Mouse (Mus musculus) thymus, adult 2 months (tissue): Measurements from ENCODE around the gene Dchs2. TPM values are rescaled to one million over a fixed set of nuclear protein-coding genes. Genes with fewer than 3 reads are reported as not detected.

Source experiments
- DNase-seq: peaks from one replicate; pipeline ENCODE4 v3.0.0; 2021
- H3K27ac ChIP-seq: fragments of 200-500 bp; 2 replicates; pipeline ENCODE4 v1.5.1; 2012; ENCODE audit warnings: low read length, control low read depth; ENCODE audit not compliant: control insufficient read depth, insufficient read depth
- H3K27me3 ChIP-seq: fragments of 200-500 bp; 2 replicates; pipeline ENCODE4 v1.6.1; 2012; ENCODE audit warnings: mild to moderate bottlenecking, low read length, moderate library complexity, mixed read lengths; ENCODE audit not compliant: control insufficient read depth, insufficient read depth
- H3K36me3 ChIP-seq: fragments of 200-500 bp; 2 replicates; pipeline ENCODE4 v1.6.1; 2012; ENCODE audit warnings: mild to moderate bottlenecking, low read length, moderate library complexity; ENCODE audit not compliant: control insufficient read depth, insufficient read depth
- H3K4me1 ChIP-seq: fragments of 200-500 bp; replicated peaks from 2 replicates; pipeline ENCODE4 v1.6.1; 2012; ENCODE audit warnings: low read length; ENCODE audit not compliant: control insufficient read depth, insufficient read depth
- H3K4me3 ChIP-seq: fragments of 200-500 bp; 2 replicates; pipeline ENCODE4 v1.5.1; 2012; ENCODE audit warnings: mild to moderate bottlenecking, low read length, control low read depth, moderate library complexity; ENCODE audit not compliant: control insufficient read depth, insufficient read depth
- CTCF ChIP-seq: fragments of 200-500 bp; IDR thresholded peaks from 2 replicates; pipeline ENCODE4 v1.5.1; 2012; ENCODE audit warnings: mild to moderate bottlenecking, control low read depth, low read length, moderate library complexity, borderline replicate concordance; ENCODE audit not compliant: control insufficient read depth, poor library complexity, insufficient read depth; ENCODE audit errors: extremely low read depth
- POLR2A ChIP-seq: fragments of 200-500 bp; IDR thresholded peaks from 2 replicates; pipeline ENCODE4 v1.6.1; 2012; ENCODE audit warnings: mild to moderate bottlenecking, low read length, control low read depth, moderate library complexity; ENCODE audit not compliant: control insufficient read depth, poor library complexity, insufficient read depth; ENCODE audit errors: extremely low read depth
- WGBS: fragments of 180-500 bp; shearing (Covaris S2); methylation state at CpG from one replicate; pipeline ENCODE4 v1.1.7; 2018; 5-methylcytosine and 5-hydroxymethylcytosine counted together
- polyA plus RNA-seq: library from polyadenylated mRNA; depleted of rRNA; stranded (reverse); fragments of >200 nt; gene quantifications from 2 replicates; pipeline ENCODE4 v1.2.3, GENCODE M21; 2012

Gene Dchs2
- polyA plus RNA-seq, 1 experiment = 0.31 TPM

- Histone ChIP-seq H3K27me3 (no peaks in the 10 kb centered on the region), H3K4me1 (no peaks in the 10 kb centered on the region), H3K4me3 (no peak overlapping the region), H3K36me3 (no peaks in the 10 kb centered on the region), H3K27ac (no peak overlapping the region)
- DNase-seq = no peak
- no peak for TF ChIP-seq CTCF
- TF ChIP-seq POLR2A = no peak
- 87% methylated on average over 2 of the region's 2 CpGs for WGBS
Observed at GRCm38 (mm10) chr3:83191271-83191670, 63.5 kb downstream of the Dchs2 start.

- Histone ChIP-seq H3K27me3 (no peaks in the 10 kb centered on the region), H3K4me3 (no peak overlapping the region), H3K36me3 (no peaks in the 10 kb centered on the region), H3K4me1 (no peaks in the 10 kb centered on the region), H3K27ac (no peak overlapping the region)
- DNase-seq = no peak
- WGBS = 63% methylated on average over 1 of the region's 1 CpGs
- TF ChIP-seq POLR2A (no peak), CTCF (no peak)
Observed at GRCm38 (mm10) chr3:83192401-83192800, 64.7 kb downstream of the Dchs2 start.

- WGBS = 73% methylated on average over 5 of the region's 5 CpGs
- TF ChIP-seq CTCF (no peak), POLR2A (no peak)
- Histone ChIP-seq H3K27ac (no peak overlapping the region), H3K36me3 (no peaks in the 10 kb centered on the region), H3K4me3 (no peak overlapping the region), H3K27me3 (no peaks in the 10 kb centered on the region), H3K4me1 (no peaks in the 10 kb centered on the region)
- no peak for DNase-seq
Observed at GRCm38 (mm10) chr3:83194911-83195310, 67.2 kb downstream of the Dchs2 start.

DNA sequence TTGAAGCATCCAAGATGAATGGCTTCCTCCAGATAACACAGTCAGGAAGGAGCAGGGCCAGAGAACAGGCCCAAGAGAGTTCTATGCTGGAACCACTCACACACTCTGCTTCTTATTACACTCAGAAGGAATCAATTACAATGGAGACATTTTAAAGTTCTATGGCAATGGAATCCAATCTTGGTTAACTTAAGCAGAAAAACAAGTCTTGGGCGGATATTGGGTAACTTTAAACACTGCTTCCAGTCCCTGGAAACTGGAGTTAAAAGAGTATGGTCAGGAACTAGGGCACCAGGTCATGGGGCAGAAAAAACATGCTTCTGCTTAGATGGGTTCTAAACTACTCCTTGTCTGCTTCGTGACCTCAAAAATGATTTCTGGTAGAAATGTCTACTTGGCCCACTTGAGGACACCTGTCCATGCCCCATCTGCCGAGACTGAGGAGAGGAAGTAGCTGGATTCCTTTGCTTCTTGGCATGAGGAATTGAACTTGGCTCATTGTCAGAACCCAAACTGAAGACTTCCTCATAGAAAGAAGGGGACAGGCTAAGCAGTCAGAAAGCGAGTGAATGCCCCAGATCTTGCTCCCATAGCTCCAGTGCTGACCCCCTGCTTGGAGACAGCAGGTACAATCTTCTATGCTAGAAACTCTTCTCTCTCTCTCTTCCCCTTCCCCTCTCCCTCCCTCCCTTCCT is 73.7 kb downstream of the Dchs2 start:
- Histone ChIP-seq H3K36me3 (no peaks in the 10 kb centered on the region), H3K4me1 (no peaks in the 10 kb centered on the region), H3K27me3 (no peaks in the 10 kb centered on the region), H3K27ac (no peak overlapping the region), H3K4me3 (no peak overlapping the region)
- WGBS = 55% methylated on average over 4 of the region's 4 CpGs
- TF ChIP-seq CTCF = no peak
- TF ChIP-seq POLR2A = no peak
- no peak for DNase-seq

DNA sequence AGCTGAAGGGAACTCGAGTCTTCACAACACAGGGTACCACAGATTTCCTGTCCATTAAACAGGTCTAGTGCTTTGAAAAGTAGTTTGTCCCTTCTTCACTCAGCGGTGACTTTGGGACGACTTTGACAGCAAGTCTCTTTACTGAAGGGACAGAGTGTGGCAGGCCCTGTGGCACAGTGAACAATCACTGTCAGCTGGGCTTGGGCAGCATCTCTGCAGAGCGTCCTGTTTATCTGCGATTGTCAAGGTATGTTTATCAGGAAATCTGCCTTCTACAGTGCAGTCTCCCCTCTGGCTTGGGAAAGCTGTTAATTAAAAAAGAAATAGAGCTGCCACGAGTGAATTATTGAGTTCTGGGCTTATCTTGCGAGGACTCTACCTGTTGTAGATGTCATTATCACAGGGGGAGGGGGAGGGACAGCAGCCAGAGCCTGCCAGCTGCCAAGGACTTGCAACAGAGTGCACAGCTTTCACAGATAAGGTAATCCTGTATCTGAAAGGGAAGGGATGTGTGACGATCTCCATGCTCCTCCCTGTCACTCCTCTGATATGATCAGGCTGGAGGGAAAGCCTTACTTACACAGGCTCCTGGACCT is 77.4 kb downstream of the Dchs2 start:
- no peak overlapping the region for H3K27ac ChIP-seq
- H3K4me3 ChIP-seq = no peak overlapping the region
- WGBS = 47% methylated on average over 8 of the region's 8 CpGs
- no peaks in the 10 kb centered on the region for H3K4me1 ChIP-seq
- no peaks in the 10 kb centered on the region for H3K27me3 ChIP-seq
- TF ChIP-seq CTCF (no peak), POLR2A (no peak)
- no peak for DNase-seq
- H3K36me3 ChIP-seq = no peaks in the 10 kb centered on the region

DNA sequence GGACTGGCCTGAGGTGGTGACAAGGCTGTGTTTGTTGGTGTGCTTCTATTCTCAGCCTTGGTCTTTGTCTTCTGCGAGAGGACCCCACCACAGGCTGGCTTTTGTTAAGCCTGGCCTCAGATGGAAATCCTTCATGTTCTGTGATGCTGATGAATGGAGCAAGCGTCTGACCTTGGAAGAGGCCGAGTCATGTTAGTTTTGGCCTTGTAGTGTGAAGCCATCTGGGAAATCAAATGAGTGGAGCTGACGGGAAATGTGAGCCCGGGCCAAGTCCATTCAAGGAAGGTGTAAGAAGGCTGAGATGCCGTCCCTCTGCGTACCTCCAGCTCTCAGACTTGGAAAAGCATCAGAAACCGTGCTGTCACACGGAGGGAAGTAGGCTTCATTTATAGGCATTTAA is 81.9 kb downstream of the Dchs2 start:
- no peaks in the 10 kb centered on the region for H3K27me3 ChIP-seq
- 87% methylated on average over 9 of the region's 9 CpGs for WGBS
- H3K4me1 ChIP-seq = no peaks in the 10 kb centered on the region
- no peak overlapping the region for H3K27ac ChIP-seq
- no peak for DNase-seq
- no peak for TF ChIP-seq POLR2A
- no peak for TF ChIP-seq CTCF
- no peaks in the 10 kb centered on the region for H3K36me3 ChIP-seq
- no peak overlapping the region for H3K4me3 ChIP-seq
